ENCODE assay signal across 8 mouse cellular contexts in the genomic region with DNA sequence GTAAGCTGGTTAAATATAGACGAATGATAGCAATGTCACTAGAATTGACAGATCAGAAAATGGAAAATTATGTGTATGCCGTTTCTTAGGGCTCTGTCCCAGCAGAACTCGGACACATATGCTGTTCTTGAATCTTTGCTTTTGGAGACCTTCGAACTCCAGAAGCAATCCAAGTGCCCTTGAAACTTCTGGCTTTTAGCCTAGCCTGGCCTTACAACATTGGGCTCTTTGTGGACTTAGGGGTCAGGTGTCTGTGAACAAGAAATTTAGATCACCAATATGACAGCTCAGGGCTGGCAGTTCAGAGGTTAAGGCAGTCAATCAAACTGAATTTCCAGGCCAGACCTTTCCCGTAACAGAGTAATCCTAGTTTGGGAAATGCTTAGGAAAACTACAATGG. TPM values are rescaled to one million over a fixed set of nuclear protein-coding genes. Genes with fewer than 3 reads are reported as not detected.
DNase-seq lines count a peak whose midpoint lies in the region; ATAC-seq and TF ChIP-seq lines count a peak whose summit lies in the region.

No protein-coding gene starts in this region.

- DNase-seq in embryo, embryonic 10.5 days (ENCODE audit: low spot score) = peak; percentile 23
- no peak for DNase-seq in embryo, embryonic 10 days (ENCODE audit: low spot score)
- DNase-seq in cerebellum, adult 9-10 months = no peak
- no peak for DNase-seq in spleen, postnatal 10 days (ENCODE audit: low spot score in 2 of 2)

- H3K36me3 ChIP-seq in E14TG2a.4 (ENCODE audit: insufficient read depth, low read length) = no peaks in the 10 kb centered on the region
- H3K36me3 ChIP-seq in hindbrain, embryonic 12.5 days = no peaks in the 10 kb centered on the region
- no peaks in the 10 kb centered on the region for H3K36me3 ChIP-seq in liver, embryonic 16.5 days (ENCODE audit: control insufficient read depth, insufficient read depth)

- TF ChIP-seq CTCF in E14TG2a.4 (conservative IDR thresholded peaks at IDR 0.05; ENCODE audit: low read length) = no peak

- peaks cover 28% of the 10 kb centered on the region for H3K4me1 ChIP-seq in E14TG2a.4 (replicated peaks; ENCODE audit: low read depth, low read length)
- H3K4me1 ChIP-seq in hindbrain, embryonic 12.5 days = peaks cover 37% of the 10 kb centered on the region
- H3K4me1 ChIP-seq in liver, embryonic 16.5 days (ENCODE audit: control insufficient read depth, low read depth, low read length) = peaks cover 24% of the 10 kb centered on the region

- no peak for ATAC-seq in hindbrain, embryonic 12.5 days (ENCODE audit: low FRiP score)
- ATAC-seq in liver, embryonic 16.5 days (ENCODE audit: low read depth) = no peak
- ATAC-seq in cerebellum, adult (ENCODE audit: insufficient number of reproducible peaks, low FRiP score, low TSS enrichment) = no peak

- H3K27me3 ChIP-seq in E14TG2a.4 (ENCODE audit: insufficient read depth, low read length) = peaks cover 45% of the 10 kb centered on the region
- no peaks in the 10 kb centered on the region for H3K27me3 ChIP-seq in hindbrain, embryonic 12.5 days
- H3K27me3 ChIP-seq in liver, embryonic 16.5 days (ENCODE audit: control insufficient read depth, insufficient read depth, low read depth, low read length) = no peaks in the 10 kb centered on the region

- H3K9me3 ChIP-seq in E14TG2a.4 (ENCODE audit: low read length) = no peaks in the 10 kb centered on the region
- no peaks in the 10 kb centered on the region for H3K9me3 ChIP-seq in hindbrain, embryonic 12.5 days (replicated peaks)
- no peaks in the 10 kb centered on the region for H3K9me3 ChIP-seq in liver, embryonic 16.5 days (replicated peaks; ENCODE audit: control insufficient read depth, low read length)

- H3K27ac ChIP-seq in hindbrain, embryonic 12.5 days = no peak overlapping the region
- H3K27ac ChIP-seq in liver, embryonic 16.5 days (ENCODE audit: low read length) = no peak overlapping the region

- peak overlapping the region; percentile 93 for H3K4me2 ChIP-seq in hindbrain, embryonic 12.5 days (replicated peaks)
- peak overlapping the region; percentile 91 for H3K4me2 ChIP-seq in liver, embryonic 16.5 days (ENCODE audit: low read depth, low read length)

- 66% methylated on average over 5 of the region's 5 CpGs for WGBS in hindbrain, embryonic 12.5 days
- 53% methylated on average over 5 of the region's 5 CpGs for WGBS in liver, embryonic 16.5 days (ENCODE audit: insufficient replicate concordance)

- H3K4me3 ChIP-seq in E14TG2a.4 (replicated peaks; ENCODE audit: low read length) = peak overlapping the region; percentile 95
- peak overlapping the region; percentile 94 for H3K4me3 ChIP-seq in hindbrain, embryonic 12.5 days
- H3K4me3 ChIP-seq in liver, embryonic 16.5 days (ENCODE audit: low read depth, low read length) = peak overlapping the region; percentile 91

- H3K9ac ChIP-seq in hindbrain, embryonic 12.5 days = peak overlapping the region; percentile 89; the same call in 1 of the 2 replicates
- H3K9ac ChIP-seq in liver, embryonic 16.5 days (ENCODE audit: low read depth, low read length) = peak overlapping the region; percentile 92; the same call in 1 of the 2 replicates

RNA-seq across cellular contexts. Expression of a gene that starts 1.1 kb away (rescaled TPM):
- polyA plus RNA-seq in hindbrain, embryonic 12.5 days (2016; fragmentation: Nextera tagmentation; extraction: Ambion mirVana) = 3.1 and 3.6 TPM in 2 replicates
- polyA plus RNA-seq in liver, embryonic 16.5 days (2015; fragmentation: Nextera tagmentation; extraction: Ambion mirVana) = 0.58 and 0.63 TPM in 2 replicates
